Mouse (Mus musculus): ENCODE measurements around the gene Parp3.

- TF ChIP-seq MYOD1 (IDR thresholded peaks at IDR 0.05; ENCODE audit: control insufficient read depth, insufficient read length, low read depth): no peak
- no peak for TF ChIP-seq CTCF (IDR thresholded peaks at IDR 0.05; ENCODE audit: control insufficient read depth, insufficient read depth, insufficient read length)
- no peak for TF ChIP-seq MAX (IDR thresholded peaks at IDR 0.05)
- no peak for TF ChIP-seq MYOG (IDR thresholded peaks at IDR 0.05; ENCODE audit: control insufficient read depth, extremely low read depth, insufficient read length)
- no peak for TF ChIP-seq USF1 (IDR thresholded peaks at IDR 0.05; ENCODE audit: low read depth)
- no peak for TF ChIP-seq FOSL1 (IDR thresholded peaks at IDR 0.05; ENCODE audit: insufficient read depth, low read length, poor library complexity, severe bottlenecking)
- no peak for TF ChIP-seq CEBPB (IDR thresholded peaks at IDR 0.05; ENCODE audit: low read depth)
These were observed 43.2 kb upstream of the Parp3 start for GRCm38 (mm10) chr9:106519909-106520308.
